Comparison of ENCODE assay signal across 13 mouse cellular contexts in genomic region chr4:156084096-156084879, GRCm38 (mm10). TPM values are rescaled to one million over a fixed set of nuclear protein-coding genes. Genes with fewer than 3 reads are reported as not detected.
DNase-seq lines count a peak whose midpoint lies in the region; ATAC-seq and TF ChIP-seq lines count a peak whose summit lies in the region.
"Had no signal": no experiment of that assay in that cellular context is flagged by ENCODE, and none has a peak within 500 bp of the region (broad histone marks: within the 10 kb centered on the region; RNA-seq: fewer than 3 reads in every experiment).

No protein-coding gene starts in this region.

- H3K36me3 ChIP-seq in lung, embryonic 16.5 days (ENCODE audit: control insufficient read depth, insufficient read depth, low read length) = no peaks in the 10 kb centered on the region
- no peaks in the 10 kb centered on the region for H3K36me3 ChIP-seq in kidney, adult 2 months (ENCODE audit: control insufficient read depth, insufficient read depth, low read length)
- H3K36me3 ChIP-seq: midbrain, embryonic 10.5 days had no signal

- H3K4me2 ChIP-seq in lung, embryonic 16.5 days (ENCODE audit: low read depth, low read length) = peak overlapping the region; percentile 36

- H3K4me3 ChIP-seq in lung, embryonic 16.5 days (ENCODE audit: low read length) = no peak overlapping the region
- H3K4me3 ChIP-seq in kidney, adult 2 months (ENCODE audit: insufficient read depth, low read depth, low read length) = peak overlapping the region; percentile 65
- H3K4me3 ChIP-seq: midbrain, embryonic 10.5 days had no signal

- no peaks in the 10 kb centered on the region for H3K27me3 ChIP-seq in lung, embryonic 16.5 days (ENCODE audit: control insufficient read depth, insufficient read depth, low read depth, low read length)
- H3K27me3 ChIP-seq in kidney, adult 2 months (replicated peaks; ENCODE audit: control insufficient read depth, insufficient read depth, low read length) = no peaks in the 10 kb centered on the region

- H3K9ac ChIP-seq in lung, embryonic 16.5 days (ENCODE audit: low read length) = peak overlapping the region; percentile 45

- ATAC-seq in lung, embryonic 16.5 days (ENCODE audit: low read depth) = peak; percentile 71; the same call in 1 of the 2 replicates
- ATAC-seq: forebrain, embryonic 16.5 days had no signal

- peaks cover 8% of the 10 kb centered on the region for H3K4me1 ChIP-seq in lung, embryonic 16.5 days (replicated peaks; ENCODE audit: control insufficient read depth, insufficient read depth, low read length)
- H3K4me1 ChIP-seq in kidney, adult 2 months (ENCODE audit: control insufficient read depth, insufficient read depth, low read length) = peaks cover 25% of the 10 kb centered on the region
- H3K4me1 ChIP-seq: midbrain, embryonic 10.5 days had no signal

- no peak for DNase-seq in lung, postnatal 36 days
- peak; percentile 88 for DNase-seq in kidney, adult 2 months
- DNase-seq in kidney, postnatal 36 days = peak; percentile 75 to 79
- peak; percentile 77 for DNase-seq in testis, postnatal 14 days (ENCODE audit: low spot score)
- DNase-seq in urinary bladder, postnatal 25 days (ENCODE audit: low spot score) = no peak
- no peak for DNase-seq in left cerebral cortex, adult 18-20 months (ENCODE audit: low spot score in 2 of 2)
- no peak for DNase-seq in right cerebral cortex, adult 2 months (ENCODE audit: low spot score in 2 of 2)
- DNase-seq: gastrocnemius, postnatal 36 days had no signal

- peak overlapping the region; percentile 89 for H3K27ac ChIP-seq in lung, embryonic 16.5 days (ENCODE audit: low read length)
- H3K27ac ChIP-seq in kidney, adult 2 months (ENCODE audit: insufficient read depth, low read depth, low read length) = peak overlapping the region; percentile 96
- H3K27ac ChIP-seq: midbrain, embryonic 10.5 days had no signal

- TF ChIP-seq POLR2A in kidney, adult 2 months (IDR thresholded peaks at IDR 0.05; ENCODE audit: low read depth, low read length) = no peak

- WGBS in lung, embryonic 16.5 days = 54% methylated on average over 9 of the region's 9 CpGs
- 30% methylated on average over 9 of the region's 9 CpGs for WGBS in kidney, adult 2 months

- TF ChIP-seq CTCF in kidney, adult 2 months (conservative IDR thresholded peaks at IDR 0.05; ENCODE audit: insufficient read depth, insufficient read length, low read depth, low read length) = no peak

- H3K9me3 ChIP-seq in lung, embryonic 16.5 days (ENCODE audit: control insufficient read depth, low read length) = no peaks in the 10 kb centered on the region
- H3K9me3 ChIP-seq: midbrain, embryonic 10.5 days had no signal

RNA-seq across cellular contexts. Expression of gene Ttll10, which starts 25.1 kb away (rescaled TPM):
- 2.8 and 4.0 TPM in 2 replicates for polyA plus RNA-seq in lung, embryonic 16.5 days (2015; fragmentation: Nextera tagmentation; extraction: Ambion mirVana)
- 20.7 and 27.5 TPM in 2 replicates for polyA plus RNA-seq in kidney, adult 2 months (2012; rRNA removed)
- total RNA-seq in left cerebral cortex, adult 18-20 months (2021) = not detected
- total RNA-seq: gastrocnemius, postnatal 36 days; left cerebral cortex, postnatal 10 days had no signal
- polyA plus RNA-seq: forebrain, embryonic 16.5 days had no signal

RNA-seq across cellular contexts. Expression of gene 9430015G10Rik, which starts 25.5 kb away (rescaled TPM):
- 37.9 and 42.0 TPM in 2 replicates for polyA plus RNA-seq in lung, embryonic 16.5 days (2015; fragmentation: Nextera tagmentation; extraction: Ambion mirVana)
- polyA plus RNA-seq in kidney, adult 2 months (2012; rRNA removed) = 8.7 and 11.7 TPM in 2 replicates
- total RNA-seq in left cerebral cortex, adult 18-20 months (2021) = 10 to 100 TPM; 29.4 to 30.7 TPM

RNA-seq across cellular contexts. Expression of gene Rnf223, which starts 46.0 kb away (rescaled TPM):
- 0.24 and 0.33 TPM in 2 replicates for polyA plus RNA-seq in lung, embryonic 16.5 days (2015; fragmentation: Nextera tagmentation; extraction: Ambion mirVana)
- polyA plus RNA-seq in kidney, adult 2 months (2012; rRNA removed) = 0.15 and 0.31 TPM in 2 replicates
- 1 to 10 TPM in 1 of 2 experiments, under 1 TPM in 1; 0.77 to 1.1 TPM for total RNA-seq in left cerebral cortex, adult 18-20 months (2021)
- total RNA-seq: gastrocnemius, postnatal 36 days; liver, adult 2 months had no signal

RNA-seq across cellular contexts. Expression of gene Tnfrsf18, which starts 58.3 kb away (rescaled TPM):
- polyA plus RNA-seq in lung, embryonic 16.5 days (2015; fragmentation: Nextera tagmentation; extraction: Ambion mirVana) = 1.5 and 2.3 TPM in 2 replicates
- polyA plus RNA-seq in kidney, adult 2 months (2012; rRNA removed) = 0.95 and 4.0 TPM in 2 replicates
- not detected for total RNA-seq in left cerebral cortex, adult 18-20 months (2021)
- total RNA-seq: left cerebral cortex, postnatal 10 days; liver, adult 2 months had no signal

Comparison
In these comparisons a context has a peak if more than half of its experiments do, and no peak if none do; other contexts are left out.
1. DNase-seq: peak in kidney, adult 2 months (single experiment), kidney, postnatal 36 days (2 of 2) and testis, postnatal 14 days (single experiment); none in lung, postnatal 36 days (single experiment), urinary bladder, postnatal 25 days (single experiment), left cerebral cortex, adult 18-20 months (0 of 2) and right cerebral cortex, adult 2 months (0 of 2).